Mouse (Mus musculus): ENCODE measurements at regions not wholly inside any gene's neighbourhood (a gene's known extent, or its start where the extent isn't known, plus 50 kb on each side); places are given as distances from the start of the nearest gene placed in this dataset.

DNA sequence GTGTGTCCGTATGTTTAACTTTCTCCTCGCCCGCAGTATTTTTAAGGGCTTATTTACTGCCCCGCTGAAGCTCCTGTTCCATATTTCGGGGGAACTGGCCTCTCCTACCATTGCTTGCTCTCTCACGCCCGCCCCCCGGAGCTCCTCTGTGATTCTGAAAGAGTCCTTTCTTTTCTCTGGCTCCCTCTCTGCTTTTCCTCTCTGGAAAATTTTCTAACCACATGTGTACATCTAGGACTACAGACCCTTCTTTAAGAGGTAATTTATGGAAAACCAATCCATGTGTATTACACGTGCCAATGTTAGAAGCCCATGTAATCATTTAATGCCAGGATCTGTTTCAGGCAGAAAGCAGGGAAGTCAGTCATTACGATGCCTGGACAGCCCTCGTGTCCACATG lies 106.6 kb upstream of the Oxgr1 start:
- DNase-seq, result no peak

DNA sequence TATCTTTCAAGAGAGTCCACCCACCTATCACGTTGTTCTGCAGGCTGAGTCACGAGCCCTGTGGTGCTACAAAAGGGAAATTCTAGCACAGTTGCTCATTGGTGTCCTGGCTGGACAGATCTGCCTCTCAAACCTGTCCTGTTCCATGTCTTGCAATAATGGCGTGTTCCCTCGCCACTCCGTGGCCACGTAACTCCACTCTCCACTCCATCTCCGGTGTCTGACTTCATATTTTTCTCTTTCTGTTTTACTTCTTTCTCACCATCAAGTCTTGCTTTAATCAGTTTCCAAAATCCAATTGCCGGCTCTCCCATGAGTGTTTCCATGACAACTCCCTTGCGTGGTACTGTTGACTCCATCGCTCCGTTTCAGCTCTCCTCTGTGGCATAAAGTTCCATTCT lies 107.1 kb upstream of the Oxgr1 start:
- no peak for DNase-seq

DNA sequence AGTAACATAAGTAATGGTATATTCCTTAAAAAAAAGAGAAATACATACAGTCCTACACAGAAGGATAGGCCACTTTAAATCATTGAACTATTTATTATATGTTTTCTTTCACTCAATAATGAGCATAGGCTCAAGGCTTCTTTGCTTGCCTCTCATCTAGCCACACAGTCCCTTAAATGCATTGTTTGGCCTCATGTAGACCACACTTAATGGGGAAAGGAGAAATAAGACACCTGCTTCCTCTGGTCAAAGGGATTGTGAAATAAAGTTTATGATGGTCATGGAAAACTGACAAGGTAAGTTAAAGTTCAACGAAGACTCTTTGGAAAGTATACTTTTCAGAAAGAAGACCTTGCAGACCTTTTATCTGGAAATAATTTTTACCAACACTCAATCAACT lies 108.4 kb upstream of the Oxgr1 start:
- DNase-seq, result no peak

DNA sequence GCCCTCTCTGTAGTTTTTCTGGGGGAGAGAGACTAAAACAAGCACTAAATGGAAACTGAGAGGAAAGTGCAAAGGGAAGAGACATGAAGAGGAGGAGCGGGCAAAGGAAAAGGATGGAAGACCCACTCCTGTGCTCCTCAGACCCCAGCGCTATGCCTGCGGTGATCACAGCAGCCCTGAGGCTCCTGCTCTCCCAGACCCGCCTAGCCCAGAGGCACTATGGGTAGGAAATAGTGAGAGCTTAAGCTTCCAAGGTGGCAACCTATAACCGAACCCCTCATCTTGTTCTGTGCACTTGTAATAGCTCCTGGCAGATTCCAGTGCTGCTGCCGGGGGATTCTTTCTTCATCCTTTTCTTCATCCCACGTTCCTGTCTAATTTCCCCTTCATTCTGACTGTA lies 112.2 kb upstream of the Oxgr1 start:
- no peak for DNase-seq

DNA sequence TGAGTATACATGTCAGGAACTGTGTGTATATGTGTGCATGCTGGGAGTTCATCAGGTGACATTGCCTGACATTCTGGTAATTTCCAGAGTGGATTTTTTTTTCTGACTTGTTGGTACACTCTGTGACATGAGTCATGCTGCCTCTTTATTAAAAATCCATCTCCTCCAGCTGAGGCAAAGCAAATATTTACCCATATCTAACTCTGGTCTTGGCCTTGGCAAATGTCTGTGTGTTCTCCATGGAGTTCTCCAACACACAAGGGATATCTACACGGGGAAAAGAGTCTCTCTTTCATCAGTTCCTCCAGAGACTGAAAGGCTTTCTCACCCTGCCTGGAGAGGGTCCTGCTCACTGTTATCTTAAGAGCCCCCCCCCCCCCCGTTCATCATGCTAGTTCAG lies 111.3 kb upstream of the Mbnl2 start:
- DNase-seq, result no peak

DNA sequence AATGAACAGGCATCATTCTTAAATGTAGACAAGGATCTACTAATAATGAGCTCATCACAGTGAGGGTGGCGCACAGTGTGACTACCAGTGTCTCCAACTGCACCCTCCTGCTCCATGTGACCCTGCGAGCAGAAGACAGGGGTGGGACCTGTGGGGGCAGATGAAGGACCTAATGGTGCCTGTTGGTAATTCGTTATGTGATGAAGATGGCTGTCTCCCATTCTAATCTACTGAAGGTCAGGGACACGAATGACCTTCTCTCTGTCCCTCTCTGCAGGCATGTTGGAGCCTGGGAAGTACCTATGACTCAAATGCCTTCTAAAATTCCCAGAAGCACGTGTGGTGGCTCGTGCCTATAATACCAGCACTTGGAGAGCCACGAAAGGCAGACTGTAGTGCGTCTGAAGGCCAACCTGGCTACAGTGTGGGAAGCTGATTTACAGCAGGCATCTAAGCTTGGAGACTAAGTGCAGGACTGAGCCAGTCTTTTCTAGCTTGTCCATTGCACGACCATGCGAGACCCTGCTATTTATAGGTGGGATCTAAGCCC lies 109.9 kb upstream of the Mbnl2 start:
- DNase-seq, result no peak

DNA sequence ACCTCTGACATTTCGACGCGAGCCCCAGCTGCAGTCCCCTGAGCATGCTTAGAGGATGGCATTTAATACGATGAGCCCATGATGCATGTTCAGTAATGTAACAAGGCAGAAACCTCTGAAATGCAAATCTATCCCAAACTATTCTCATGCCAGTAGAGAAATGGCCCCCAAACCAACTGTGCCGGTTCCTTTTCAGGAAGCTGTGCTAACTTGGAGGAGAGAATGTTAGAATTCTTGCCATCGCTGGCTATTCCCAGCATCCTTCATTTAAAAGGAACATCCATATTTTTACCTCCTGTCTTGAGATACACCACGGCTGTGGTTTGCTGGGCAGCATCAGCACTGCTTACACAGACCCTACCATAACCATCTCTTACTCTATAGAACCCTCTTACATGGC lies 104.7 kb upstream of the Mbnl2 start:
- no peak for DNase-seq

DNA sequence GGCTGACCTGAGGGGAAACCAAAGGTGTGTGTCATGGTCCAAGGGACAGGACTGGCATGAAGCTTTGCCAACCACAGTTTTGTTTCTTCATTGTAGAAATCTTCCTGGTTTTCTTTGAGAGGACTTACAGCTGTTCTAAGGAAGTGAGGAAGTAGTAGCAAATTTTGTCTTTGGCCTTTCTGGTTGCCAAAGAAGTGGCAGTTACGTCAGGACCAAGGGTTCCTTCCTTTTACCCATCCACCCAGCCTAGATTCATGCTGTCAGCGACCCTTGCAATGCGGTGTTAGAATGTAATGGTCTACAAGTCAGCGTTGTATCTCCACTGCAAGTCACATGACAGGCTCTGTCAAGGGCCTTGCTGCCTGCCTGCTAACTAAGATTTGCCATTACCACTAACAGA lies 103.4 kb upstream of the Mbnl2 start:
- no peak for DNase-seq

DNA sequence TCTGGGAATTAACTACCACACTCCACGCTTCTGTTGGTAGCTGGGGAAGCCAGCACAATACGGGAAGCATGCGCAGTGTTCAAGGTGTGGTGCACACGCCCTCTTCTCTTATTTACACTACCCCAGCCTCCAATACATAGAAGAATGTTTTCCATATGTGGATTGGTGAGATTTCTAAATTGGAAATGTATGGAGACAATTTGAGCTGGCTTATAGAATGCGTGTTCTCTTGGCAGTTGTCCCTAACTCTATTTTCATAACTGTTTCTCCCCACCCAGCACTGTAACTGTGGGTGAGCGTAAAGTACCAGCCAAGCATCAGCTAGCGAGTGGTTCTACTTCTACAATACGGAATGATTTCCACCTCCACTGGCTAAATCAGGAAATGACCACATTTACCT lies 102.6 kb upstream of the Mbnl2 start:
- DNase-seq, result no peak

DNA sequence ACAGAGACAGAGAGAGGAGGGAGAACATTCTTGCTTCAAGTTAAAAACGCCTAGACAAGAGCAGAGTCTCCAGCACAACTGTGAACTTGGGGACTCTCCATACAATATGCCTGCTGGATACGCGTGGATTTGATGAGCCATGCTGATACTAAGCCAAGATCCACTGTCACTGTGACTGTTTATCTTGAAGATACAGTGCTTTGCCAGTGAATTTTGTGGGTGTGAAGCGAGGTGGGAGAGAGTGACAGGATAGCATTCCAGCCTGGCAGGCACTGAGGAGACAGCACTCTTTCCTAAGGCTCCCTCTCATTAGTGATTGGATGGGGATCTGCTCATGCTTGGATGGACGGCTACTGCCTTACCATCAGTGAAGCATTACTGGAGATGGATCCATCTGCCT lies 100.9 kb upstream of the Mbnl2 start:
- DNase-seq, result no peak

DNA sequence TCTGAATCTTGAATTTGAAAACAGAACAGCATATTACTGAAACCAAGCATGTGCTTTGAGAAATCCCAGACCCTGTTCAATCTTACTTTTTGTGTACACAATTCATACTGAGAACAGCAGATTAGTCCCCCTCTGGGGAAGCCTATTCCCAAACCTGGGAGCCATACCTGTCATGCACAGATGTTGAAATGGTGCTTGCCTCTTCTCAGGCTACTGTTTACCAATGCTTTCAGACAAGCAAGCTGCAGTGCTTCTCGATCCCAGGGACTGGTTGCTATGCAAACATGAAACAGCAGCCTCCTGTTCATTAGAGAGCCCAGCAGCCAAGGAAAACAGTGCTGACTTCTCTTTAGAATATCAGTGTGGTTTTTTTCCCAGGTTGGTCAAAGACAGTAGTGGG lies 80.3 kb upstream of the Mbnl2 start:
- no peak for DNase-seq

DNA sequence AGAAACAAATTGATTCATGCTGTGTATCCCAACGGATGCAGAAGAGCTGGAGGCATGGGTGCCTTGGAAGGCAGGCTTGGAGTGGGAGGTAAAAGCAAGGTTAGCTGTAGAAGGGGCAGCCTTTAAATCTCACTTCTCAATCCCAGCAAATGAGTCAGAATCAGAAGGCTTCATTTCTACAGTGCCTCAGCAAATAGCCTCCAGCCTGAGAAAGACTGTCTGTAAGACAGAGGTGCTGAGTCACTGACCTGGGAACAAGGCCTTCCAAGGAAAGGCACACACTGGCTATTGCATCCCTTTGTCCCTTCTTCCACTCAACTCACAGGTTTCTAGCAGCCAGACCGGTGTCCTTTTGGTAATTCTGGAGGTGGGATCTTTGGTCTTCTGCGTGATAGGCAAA lies 63.7 kb upstream of the Mbnl2 start:
- DNase-seq, result no peak

DNA sequence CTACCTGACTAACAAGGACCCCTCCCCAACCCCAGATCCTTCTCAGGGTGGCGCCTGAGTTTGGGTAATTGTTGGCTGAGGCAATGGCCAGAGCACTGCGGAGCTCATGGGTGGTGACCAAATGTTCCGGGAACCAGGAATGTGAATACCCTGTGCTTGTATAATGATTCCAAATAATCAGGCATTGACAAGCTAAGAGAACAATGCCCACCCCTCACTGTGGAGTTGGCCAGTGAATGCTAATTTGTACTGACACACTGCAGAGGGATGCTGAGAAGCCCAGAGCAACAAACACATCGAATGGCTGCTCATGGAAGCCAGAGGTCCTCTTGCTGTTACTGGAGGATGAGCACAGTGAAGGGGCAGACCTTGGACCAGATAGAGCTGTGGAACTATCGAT lies 62.8 kb upstream of the Mbnl2 start:
- DNase-seq, result no peak

DNA sequence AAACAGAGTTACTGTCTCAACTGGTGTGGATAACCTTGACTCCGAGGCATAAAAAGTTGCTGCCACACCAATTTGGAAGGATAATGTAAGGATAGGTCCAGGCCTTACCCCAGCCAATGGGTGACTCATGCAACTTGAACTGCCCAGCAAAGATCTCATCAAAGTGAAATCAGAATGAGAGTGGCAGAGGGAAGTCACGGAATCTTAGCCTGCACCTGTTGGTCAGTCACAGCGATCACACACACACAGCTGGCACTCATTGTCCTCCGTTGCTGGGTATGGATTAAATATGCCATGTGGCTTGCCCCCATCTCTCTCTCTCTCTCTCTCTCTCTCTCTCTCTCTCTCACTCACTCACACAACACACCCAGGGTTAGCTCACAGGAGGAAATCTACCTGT lies 56.2 kb upstream of the Mbnl2 start:
- DNase-seq, result no peak

DNA sequence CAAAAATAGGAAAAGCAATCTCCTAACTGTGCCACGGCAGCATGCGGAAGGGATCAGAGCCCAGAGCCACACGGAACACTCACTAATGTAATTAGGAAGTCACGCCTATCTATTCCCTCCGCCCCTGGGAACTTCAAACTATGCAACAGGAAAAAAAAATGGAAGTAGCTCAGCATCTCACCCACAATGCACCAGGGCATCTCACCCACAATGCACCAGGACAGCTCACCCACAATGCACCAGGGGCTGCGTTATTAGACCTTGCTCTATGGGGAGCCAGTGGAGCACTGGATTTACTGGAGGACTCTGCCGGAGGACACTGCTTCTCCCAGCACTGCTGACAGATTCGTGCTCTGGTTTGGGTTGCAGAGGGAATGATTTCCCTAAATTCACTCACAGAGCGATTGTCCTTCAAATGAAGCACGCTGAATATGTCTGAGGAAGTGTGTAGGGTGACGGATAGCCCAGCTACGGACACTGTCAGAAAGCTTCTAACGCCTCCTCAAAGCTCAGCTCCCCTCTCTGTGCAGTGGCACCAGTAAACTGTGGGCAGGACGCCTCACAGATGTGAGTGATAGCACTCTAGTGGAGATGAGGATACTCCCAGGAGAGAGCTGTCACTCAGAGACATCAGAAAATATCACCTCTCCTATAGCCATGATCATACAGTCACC lies 51.8 kb upstream of the Mbnl2 start:
- no peak for DNase-seq

DNA sequence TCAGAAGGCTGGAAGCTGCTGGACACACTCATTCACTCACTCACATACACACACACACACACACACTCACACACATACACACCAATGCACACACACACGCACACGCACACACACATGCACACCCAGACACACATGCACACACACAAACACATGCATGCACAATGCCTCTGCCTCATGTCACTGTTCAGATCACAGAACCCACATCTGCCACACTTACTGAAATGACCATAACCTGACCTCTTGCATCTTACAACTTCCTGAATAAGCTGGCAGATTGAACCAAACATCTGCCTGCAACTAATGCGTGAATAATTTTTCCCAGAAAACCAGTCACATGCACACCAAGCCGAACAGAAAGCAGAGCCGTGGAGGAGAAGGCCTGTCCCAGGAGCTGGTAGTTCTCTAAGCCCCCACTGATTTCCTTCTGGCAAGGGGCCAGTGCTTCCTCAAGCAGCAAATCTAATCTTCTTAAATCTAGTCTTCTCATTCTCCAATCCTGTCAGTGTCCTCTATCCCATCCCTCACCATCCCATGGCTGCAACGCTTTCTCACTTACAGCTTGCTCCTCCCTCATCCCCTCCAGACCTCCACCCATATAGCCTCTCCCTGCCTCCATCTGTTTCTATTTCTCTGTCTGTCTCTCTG lies 51.1 kb upstream of the Mbnl2 start:
- no peak for DNase-seq

DNA sequence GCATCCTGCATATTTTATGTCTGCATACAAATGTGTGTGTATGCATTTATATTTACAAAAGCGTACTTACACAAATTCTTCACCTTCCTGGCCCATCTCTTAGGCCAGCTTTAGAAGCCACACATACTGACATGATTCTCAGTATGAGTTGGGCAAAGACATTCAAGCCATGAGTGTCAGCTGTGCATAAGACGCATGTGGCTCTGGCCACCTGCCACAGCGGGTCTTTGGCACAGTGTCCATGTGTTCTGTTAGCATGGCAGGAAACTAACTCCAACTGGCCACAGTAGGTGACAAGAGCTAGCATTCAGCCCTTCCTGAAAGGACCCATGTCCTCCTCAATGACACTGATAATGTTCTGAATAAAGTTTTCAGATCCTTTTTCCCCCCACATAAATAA lies 49.8 kb upstream of the Mbnl2 start:
- DNase-seq, result peak; percentile 7
